Mouse (Mus musculus) MEL (cell line): ENCODE results near the gene Nr0b2.

Source experiments
- BHLHE40 ChIP-seq: IDR thresholded peaks from 2 replicates; pipeline ENCODE4 v1.6.1; 2012; ENCODE audit warnings: low read depth, mild to moderate bottlenecking, inconsistent platforms, low read length, improper control_type of control experiment, borderline replicate concordance
- CHD2 ChIP-seq: IDR thresholded peaks from 2 replicates; pipeline ENCODE4 v1.6.1; 2011; ENCODE audit warnings: low read length, improper control_type of control experiment
- CTCF ChIP-seq, 3 experiments: IDR thresholded peaks in 2 of 3; conservative IDR thresholded peaks in 1 of 3; 2 replicates each; pipeline ENCODE4 v1.5.1; 2011 to 2012; ENCODE audit warnings: low read length in 3 of 3, low read depth in 2 of 3, mild to moderate bottlenecking in 2 of 3, improper control_type of control experiment in 1 of 3, inconsistent platforms in 1 of 3, mixed read lengths in 1 of 3, moderate library complexity in 1 of 3; ENCODE audit not compliant: control insufficient read depth in 1 of 3, insufficient read depth in 1 of 3, poor library complexity in 1 of 3, severe bottlenecking in 1 of 3
- E2F4 ChIP-seq: IDR thresholded peaks from 2 replicates; pipeline ENCODE4 v1.6.1; 2011; ENCODE audit warnings: low read depth, low read length, improper control_type of control experiment, borderline replicate concordance
- EP300 ChIP-seq, 2 experiments: IDR thresholded peaks; 2 replicates each; pipeline ENCODE4 v1.6.1; 2011; ENCODE audit warnings: improper control_type of control experiment in 2 of 2, low read length in 2 of 2, low read depth in 1 of 2, mild to moderate bottlenecking in 1 of 2
- HCFC1 ChIP-seq: IDR thresholded peaks from 2 replicates; pipeline ENCODE4 v1.6.1; 2012; ENCODE audit warnings: low read depth, mild to moderate bottlenecking, inconsistent platforms, low read length, improper control_type of control experiment, moderate library complexity
- MEF2A ChIP-seq: IDR thresholded peaks from 2 replicates; pipeline ENCODE4 v1.6.1; 2014; ENCODE audit warnings: low read depth, mild to moderate bottlenecking, inconsistent platforms, low read length, improper control_type of control experiment; ENCODE audit not compliant: poor library complexity, insufficient replicate concordance, severe bottlenecking; ENCODE audit errors: extremely low read depth
- NRF1 ChIP-seq: IDR thresholded peaks from 2 replicates; pipeline ENCODE4 v1.6.1; 2014; ENCODE audit warnings: low read depth, mild to moderate bottlenecking, inconsistent platforms, low read length, improper control_type of control experiment, moderate library complexity; ENCODE audit not compliant: poor library complexity, insufficient read depth, severe bottlenecking
- POLR2A ChIP-seq, 2 experiments: IDR thresholded peaks; 2 replicates each; pipeline ENCODE4 v1.6.1; 2011 to 2012; ENCODE audit warnings: low read length in 2 of 2, mild to moderate bottlenecking in 2 of 2, control low read depth in 1 of 2, improper control_type of control experiment in 1 of 2, low read depth in 1 of 2, moderate library complexity in 1 of 2; ENCODE audit not compliant: control insufficient read depth in 1 of 2, insufficient read depth in 1 of 2, poor library complexity in 1 of 2
- POLR2AphosphoS2 ChIP-seq: IDR thresholded peaks from 2 replicates; pipeline ENCODE4 v1.6.1; 2011; ENCODE audit warnings: low read length, improper control_type of control experiment
- RAD21 ChIP-seq: IDR thresholded peaks from 2 replicates; pipeline ENCODE4 v1.6.1; 2011; ENCODE audit warnings: mild to moderate bottlenecking, low read depth, low read length, improper control_type of control experiment
- TAL1 ChIP-seq: IDR thresholded peaks from 2 replicates; pipeline ENCODE4 v1.6.1; 2012; ENCODE audit warnings: mild to moderate bottlenecking, inconsistent platforms, low read length, moderate library complexity, mixed read lengths
- TCF12 ChIP-seq: IDR thresholded peaks from 2 replicates; pipeline ENCODE4 v1.6.1; 2014; ENCODE audit warnings: low read depth, mild to moderate bottlenecking, inconsistent platforms, low read length, improper control_type of control experiment, moderate library complexity
- USF1 ChIP-seq: IDR thresholded peaks from 2 replicates; pipeline ENCODE4 v1.6.1; 2014; ENCODE audit warnings: low read depth, mild to moderate bottlenecking, inconsistent platforms, low read length, improper control_type of control experiment, moderate library complexity

GRCm38 (mm10) chr4:133553448-133554330 is 513 bp downstream of the Nr0b2 start:
- TF ChIP-seq CTCF (IDR thresholded peaks at IDR 0.05 in 2 of 3, conservative IDR thresholded peaks at IDR 0.05 in 1 of 3; ENCODE audit: control insufficient read depth in 1 of 3, insufficient read depth in 1 of 3, low read depth in 2 of 3, low read length in 3 of 3, poor library complexity in 1 of 3, severe bottlenecking in 1 of 3) (no peak), MEF2A (no peak), POLR2A (IDR thresholded peaks at IDR 0.05; ENCODE audit: control insufficient read depth in 1 of 2, insufficient read depth in 1 of 2, low read depth in 1 of 2, low read length in 2 of 2, poor library complexity in 1 of 2) (no peak), NRF1 (no peak), TAL1 (no peak), TCF12 (no peak), HCFC1 (no peak), BHLHE40 (no peak), CHD2 (no peak), USF1 (no peak), EP300 (IDR thresholded peaks at IDR 0.05; ENCODE audit: low read depth in 1 of 2, low read length in 2 of 2) (no peak), POLR2AphosphoS2 (no peak), E2F4 (no peak), RAD21 (no peak)
